Mouse (Mus musculus) bone marrow, adult 2 months (tissue): ENCODE results near the gene Hc.

ENCODE experiments used
- CTCF ChIP-seq: fragments of 200-500 bp; IDR thresholded peaks from 2 replicates; pipeline ENCODE4 v1.5.1; 2011; ENCODE audit warnings: low read length, control low read depth; ENCODE audit not compliant: control insufficient read depth, insufficient read depth
- POLR2A ChIP-seq: fragments of 200-500 bp; IDR thresholded peaks from 2 replicates; pipeline ENCODE4 v1.6.1; 2011; ENCODE audit warnings: low read depth, mild to moderate bottlenecking, control low read depth, low read length, borderline replicate concordance; ENCODE audit not compliant: control insufficient read depth

GRCm38 (mm10) chr2:35057243-35057642, 4.0 kb downstream of the Hc start:
- no peak for TF ChIP-seq CTCF
- TF ChIP-seq POLR2A, result no peak
